23 mouse cellular contexts compared by ENCODE assay signal in genomic region chr1:88558793-88559192, GRCm38 (mm10). TPM values are rescaled to one million over a fixed set of nuclear protein-coding genes. Genes with fewer than 3 reads are reported as not detected.
DNase-seq lines count a peak whose midpoint lies in the region; ATAC-seq and TF ChIP-seq lines count a peak whose summit lies in the region.
"Had no signal": no experiment of that assay in that cellular context is flagged by ENCODE, and none has a peak within 500 bp of the region (broad histone marks: within the 10 kb centered on the region; RNA-seq: fewer than 3 reads in every experiment).

No protein-coding gene starts in this region.

- TF ChIP-seq POLR2A in liver, adult 2 months (IDR thresholded peaks at IDR 0.05; ENCODE audit: extremely low read depth, insufficient read depth, low read length) = no peak

- DNase-seq in liver, adult 2 months (ENCODE audit: extremely low read depth, low read depth, low spot score) = peak; percentile 72
- no peak for DNase-seq in liver, postnatal 0 days
- peak; percentile 31 for DNase-seq in fat pad, adult 2 months (ENCODE audit: extremely low read depth, low read depth, low spot score)
- DNase-seq: cerebellum, adult 18-20 months; cerebellum, adult 9-11 months; cerebellum, postnatal 36 days; gastrocnemius, postnatal 36 days; heart, postnatal 10 days had no signal

- no peaks in the 10 kb centered on the region for H3K9me3 ChIP-seq in intestine, embryonic 15.5 days
- no peaks in the 10 kb centered on the region for H3K9me3 ChIP-seq in intestine, postnatal 0 days (ENCODE audit: control insufficient read depth)
- 0 out of 2 replicates have a peak, but pooled peaks cover 2% of the 10 kb centered on the region for H3K9me3 ChIP-seq in liver, postnatal 0 days (ENCODE audit: low read length)
- H3K9me3 ChIP-seq in stomach, embryonic 16.5 days (replicated peaks; ENCODE audit: control insufficient read depth, low read length) = 0 out of 2 replicates have a peak, but pooled peaks cover 5% of the 10 kb centered on the region
- H3K9me3 ChIP-seq: embryonic facial prominence, embryonic 15.5 days; forebrain, embryonic 15.5 days; heart, embryonic 10.5 days had no signal

- H3K4me3 ChIP-seq in intestine, embryonic 15.5 days (replicated peaks) = no peak overlapping the region
- H3K4me3 ChIP-seq in intestine, postnatal 0 days (ENCODE audit: low read depth, low read length) = no peak overlapping the region
- H3K4me3 ChIP-seq in liver, adult 2 months (ENCODE audit: insufficient read depth, low read depth, low read length) = no peak overlapping the region
- H3K4me3 ChIP-seq in liver, postnatal 0 days (ENCODE audit: low read depth, low read length) = no peak overlapping the region
- H3K4me3 ChIP-seq in stomach, embryonic 16.5 days (replicated peaks; ENCODE audit: low read length) = no peak overlapping the region
- H3K4me3 ChIP-seq: embryonic facial prominence, embryonic 15.5 days; erythroblast, embryonic 14.5 days; forebrain, embryonic 15.5 days; heart, embryonic 10.5 days; hindbrain, embryonic 12.5 days had no signal

- peak overlapping the region; percentile 36; the same call in 1 of the 2 replicates for H3K4me2 ChIP-seq in intestine, embryonic 15.5 days (replicated peaks)
- no peak overlapping the region for H3K4me2 ChIP-seq in intestine, postnatal 0 days (replicated peaks; ENCODE audit: low read depth)
- no peak overlapping the region for H3K4me2 ChIP-seq in liver, postnatal 0 days (ENCODE audit: low read depth, low read length)
- peak overlapping the region; percentile 28; the same call in 1 of the 2 replicates for H3K4me2 ChIP-seq in stomach, embryonic 16.5 days (ENCODE audit: low read depth, low read length)
- H3K4me2 ChIP-seq: forebrain, embryonic 15.5 days; hindbrain, embryonic 12.5 days had no signal

- no peak overlapping the region for H3K9ac ChIP-seq in intestine, embryonic 15.5 days
- H3K9ac ChIP-seq in intestine, postnatal 0 days (ENCODE audit: low read depth, low read length) = no peak overlapping the region
- no peak overlapping the region for H3K9ac ChIP-seq in liver, adult 2 months (ENCODE audit: low read depth, low read length)
- no peak overlapping the region for H3K9ac ChIP-seq in liver, postnatal 0 days (replicated peaks)
- H3K9ac ChIP-seq in stomach, embryonic 16.5 days (ENCODE audit: low read length) = no peak overlapping the region
- H3K9ac ChIP-seq: embryonic facial prominence, embryonic 15.5 days; forebrain, embryonic 15.5 days; hindbrain, embryonic 12.5 days had no signal

- H3K36me3 ChIP-seq in intestine, embryonic 15.5 days = no peaks in the 10 kb centered on the region
- no peaks in the 10 kb centered on the region for H3K36me3 ChIP-seq in intestine, postnatal 0 days (ENCODE audit: control insufficient read depth, insufficient read depth)
- H3K36me3 ChIP-seq in liver, adult 2 months (ENCODE audit: control insufficient read depth, insufficient read depth, low read length) = no peaks in the 10 kb centered on the region
- no peaks in the 10 kb centered on the region for H3K36me3 ChIP-seq in liver, postnatal 0 days (replicated peaks; ENCODE audit: insufficient read depth, low read length)
- H3K36me3 ChIP-seq in stomach, embryonic 16.5 days (ENCODE audit: control insufficient read depth, insufficient read depth, low read length) = no peaks in the 10 kb centered on the region
- H3K36me3 ChIP-seq: embryonic facial prominence, embryonic 15.5 days; forebrain, embryonic 15.5 days; heart, embryonic 10.5 days; hindbrain, embryonic 12.5 days had no signal

- no peak overlapping the region for H3K27ac ChIP-seq in intestine, embryonic 15.5 days
- no peak overlapping the region for H3K27ac ChIP-seq in intestine, postnatal 0 days (ENCODE audit: low read depth, low read length)
- H3K27ac ChIP-seq in liver, adult 2 months (replicated peaks; ENCODE audit: insufficient read depth, low read depth, low read length) = no peak overlapping the region
- H3K27ac ChIP-seq in liver, postnatal 0 days (ENCODE audit: low read depth) = no peak overlapping the region
- no peak overlapping the region for H3K27ac ChIP-seq in stomach, embryonic 16.5 days (ENCODE audit: low read length)
- H3K27ac ChIP-seq: embryonic facial prominence, embryonic 15.5 days; forebrain, embryonic 15.5 days; hindbrain, embryonic 12.5 days had no signal

- H3K4me1 ChIP-seq in intestine, embryonic 15.5 days (replicated peaks) = peaks cover 12% of the 10 kb centered on the region; the same call in 1 of the 2 replicates
- no peaks in the 10 kb centered on the region for H3K4me1 ChIP-seq in intestine, postnatal 0 days (replicated peaks; ENCODE audit: control insufficient read depth, insufficient read depth, low read length)
- peaks cover 7% of the 10 kb centered on the region; the same call in 1 of the 2 replicates for H3K4me1 ChIP-seq in liver, adult 2 months (ENCODE audit: control insufficient read depth, insufficient read depth, low read length)
- H3K4me1 ChIP-seq in liver, postnatal 0 days (ENCODE audit: insufficient read depth) = no peaks in the 10 kb centered on the region
- H3K4me1 ChIP-seq in stomach, embryonic 16.5 days (ENCODE audit: control insufficient read depth, insufficient read depth, low read length) = peaks cover 7% of the 10 kb centered on the region; the same call in 1 of the 2 replicates
- H3K4me1 ChIP-seq: forebrain, embryonic 15.5 days had no signal

- no peak for TF ChIP-seq EP300 in liver, postnatal 0 days (IDR thresholded peaks at IDR 0.05; ENCODE audit: low read depth)

- H3K27me3 ChIP-seq in intestine, embryonic 15.5 days (replicated peaks) = no peaks in the 10 kb centered on the region
- no peaks in the 10 kb centered on the region for H3K27me3 ChIP-seq in intestine, postnatal 0 days (replicated peaks; ENCODE audit: control insufficient read depth, insufficient read depth, low read length)
- H3K27me3 ChIP-seq in liver, adult 2 months (ENCODE audit: control insufficient read depth, insufficient read depth, low read length) = no peaks in the 10 kb centered on the region
- H3K27me3 ChIP-seq in liver, postnatal 0 days (ENCODE audit: insufficient read depth, low read length) = no peaks in the 10 kb centered on the region
- no peaks in the 10 kb centered on the region for H3K27me3 ChIP-seq in stomach, embryonic 16.5 days (ENCODE audit: control insufficient read depth, insufficient read depth, low read length)
- H3K27me3 ChIP-seq: CH12.LX; embryonic facial prominence, embryonic 15.5 days; forebrain, embryonic 15.5 days; hindbrain, embryonic 12.5 days; Patski had no signal

- no peak for TF ChIP-seq CTCF in intestine, postnatal 0 days (IDR thresholded peaks at IDR 0.05; ENCODE audit: low read depth)
- no peak for TF ChIP-seq CTCF in liver, adult 2 months (IDR thresholded peaks at IDR 0.05; ENCODE audit: low read depth, low read length)
- TF ChIP-seq CTCF in liver, postnatal 0 days (IDR thresholded peaks at IDR 0.05; ENCODE audit: low read depth) = no peak

- ATAC-seq in intestine, embryonic 15.5 days = no peak
- ATAC-seq in intestine, postnatal 0 days = no peak
- ATAC-seq in liver, postnatal 0 days = no peak
- ATAC-seq in stomach, embryonic 16.5 days (ENCODE audit: insufficient read depth, low FRiP score) = no peak
- ATAC-seq: forebrain, embryonic 15.5 days had no signal

- H3K79me2 ChIP-seq in liver, adult 2 months (ENCODE audit: control insufficient read depth, insufficient read depth, low read length) = no peaks in the 10 kb centered on the region

RNA-seq across cellular contexts. Expression of gene Glrp1, which starts 48.9 kb away (rescaled TPM):
- not detected in 2 replicates for polyA plus RNA-seq in intestine, embryonic 15.5 days (2015; fragmentation: Nextera tagmentation; extraction: Ambion mirVana)
- not detected in 2 replicates for polyA plus RNA-seq in intestine, postnatal 0 days (2015; fragmentation: Nextera tagmentation; extraction: Ambion mirVana)
- 0.07 and 0.09 TPM in 2 replicates for total RNA-seq in liver, adult 2 months (2014; rRNA removed)
- polyA plus RNA-seq in liver, adult 2 months (2012; rRNA removed) = 0.04 TPM in 1 of 2 replicates, not detected in the other
- polyA plus RNA-seq in liver, postnatal 0 days (2015; fragmentation: Nextera tagmentation; extraction: Ambion mirVana) = 0.08 and 0.11 TPM in 2 replicates
- polyA plus RNA-seq in stomach, embryonic 16.5 days (2015; fragmentation: Nextera tagmentation; extraction: Ambion mirVana) = 0.09 TPM in 1 of 2 replicates, not detected in the other
- total RNA-seq: adrenal gland, adult 2 months; adrenal gland, postnatal 25 days; gastrocnemius, adult 8-10 months; gastrocnemius, postnatal 36 days; heart, postnatal 4 days had no signal
- polyA plus RNA-seq: adrenal gland, adult 2 months; erythroblast, embryonic 14.5 days; forebrain, embryonic 11.5 days; forebrain, embryonic 15.5 days; heart, embryonic 10.5 days; hindbrain, embryonic 12.5 days; Patski had no signal

Comparison
In these comparisons a context has a peak if more than half of its experiments do, and no peak if none do; other contexts are left out.
1. H3K4me2 ChIP-seq: peak in intestine, embryonic 15.5 days (single experiment) and stomach, embryonic 16.5 days (single experiment); none in intestine, postnatal 0 days (single experiment) and liver, postnatal 0 days (single experiment).